Mouse (Mus musculus): ENCODE measurements around the gene Wnt9a. TPM values are rescaled to one million over a fixed set of nuclear protein-coding genes. Genes with fewer than 3 reads are reported as not detected.
A peak's percentile ranks its signal among the peaks of the same experiment; 100 is the strongest.

Gene Wnt9a
- polyA plus RNA-seq, 1 experiment from 2014 or later = 14.0 TPM

GRCm38 (mm10) chr11:59305821-59306215 is 910 bp upstream of the Wnt9a start:
- H3K27ac ChIP-seq = 0 out of 2 replicates have a peak overlapping the region, but pooled peaks have one; percentile 38
- no peaks in the 10 kb centered on the region for H3K36me3 ChIP-seq
- H3K9me3 ChIP-seq = no peaks in the 10 kb centered on the region
- peaks cover 57% of the 10 kb centered on the region for H3K27me3 ChIP-seq
- H3K4me3 ChIP-seq = peak overlapping the region; percentile 72
- ATAC-seq (ENCODE audit: insufficient number of reproducible peaks, low FRiP score, low TSS enrichment, low read depth) = no peak
- peaks cover 61% of the 10 kb centered on the region for H3K4me1 ChIP-seq
- WGBS = 6% methylated on average over 10 of the region's 10 CpGs
- H3K9ac ChIP-seq = no peak overlapping the region
- H3K4me2 ChIP-seq = peak overlapping the region; percentile 87

- no peak for ATAC-seq (ENCODE audit: insufficient number of reproducible peaks, low FRiP score, low TSS enrichment, low read depth)
- Histone ChIP-seq H3K27ac (peak overlapping the region; percentile 88), H3K4me1 (peaks cover 79% of the 10 kb centered on the region), H3K4me3 (peak overlapping the region; percentile 72), H3K36me3 (no peaks in the 10 kb centered on the region), H3K27me3 (peaks cover 48% of the 10 kb centered on the region), H3K9me3 (no peaks in the 10 kb centered on the region), H3K4me2 (peak overlapping the region; percentile 87), H3K9ac (peak overlapping the region; percentile 70)
- under 1% methylated on average over 45 of the region's 45 CpGs for WGBS
These were observed 865 bp downstream of the Wnt9a start for GRCm38 (mm10) chr11:59307422-59308163.

GRCm38 (mm10) chr11:59308164-59308542 is 1.4 kb downstream of the Wnt9a start:
- peaks cover 47% of the 10 kb centered on the region for H3K27me3 ChIP-seq
- 0 out of 2 replicates have a peak, but pooled peaks have one; percentile 25 for ATAC-seq (ENCODE audit: insufficient number of reproducible peaks, low FRiP score, low TSS enrichment, low read depth)
- WGBS = 23% methylated on average over 12 of the region's 12 CpGs
- peak overlapping the region; percentile 87 for H3K4me2 ChIP-seq
- no peaks in the 10 kb centered on the region for H3K9me3 ChIP-seq
- H3K27ac ChIP-seq = peak overlapping the region; percentile 70
- no peak overlapping the region for H3K9ac ChIP-seq
- peaks cover 82% of the 10 kb centered on the region for H3K4me1 ChIP-seq
- no peaks in the 10 kb centered on the region for H3K36me3 ChIP-seq
- H3K4me3 ChIP-seq = peak overlapping the region; percentile 72

- Histone ChIP-seq H3K9ac (no peak overlapping the region), H3K4me1 (peaks cover 82% of the 10 kb centered on the region), H3K4me3 (peak overlapping the region; percentile 72), H3K36me3 (no peaks in the 10 kb centered on the region), H3K27me3 (peaks cover 42% of the 10 kb centered on the region), H3K9me3 (no peaks in the 10 kb centered on the region), H3K27ac (peak overlapping the region; percentile 70), H3K4me2 (peak overlapping the region; percentile 87)
- 42% methylated on average over 6 of the region's 6 CpGs for WGBS
- ATAC-seq (ENCODE audit: insufficient number of reproducible peaks, low FRiP score, low TSS enrichment, low read depth) = no peak
These were observed 1.9 kb downstream of the Wnt9a start for GRCm38 (mm10) chr11:59308625-59309024.

- H3K27me3 ChIP-seq = peaks cover 36% of the 10 kb centered on the region
- no peaks in the 10 kb centered on the region for H3K36me3 ChIP-seq
- peak overlapping the region; percentile 72 for H3K4me3 ChIP-seq
- ATAC-seq (ENCODE audit: insufficient number of reproducible peaks, low FRiP score, low TSS enrichment, low read depth) = peak; percentile 42; the same call in 1 of the 2 replicates
- 16% methylated on average over 12 of the region's 12 CpGs for WGBS
- no peaks in the 10 kb centered on the region for H3K9me3 ChIP-seq
- peak overlapping the region; percentile 70 for H3K27ac ChIP-seq
- peaks cover 84% of the 10 kb centered on the region for H3K4me1 ChIP-seq
- H3K9ac ChIP-seq = no peak overlapping the region
- peak overlapping the region; percentile 87 for H3K4me2 ChIP-seq
These were observed 2.5 kb downstream of the Wnt9a start for GRCm38 (mm10) chr11:59309106-59309805.

- H3K36me3 ChIP-seq = no peaks in the 10 kb centered on the region
- no peak overlapping the region for H3K4me3 ChIP-seq
- WGBS = 64% methylated on average over 8 of the region's 8 CpGs
- peaks cover 33% of the 10 kb centered on the region for H3K27me3 ChIP-seq
- H3K4me2 ChIP-seq = peak overlapping the region; percentile 87; the same call in 1 of the 2 replicates
- ATAC-seq (ENCODE audit: insufficient number of reproducible peaks, low FRiP score, low TSS enrichment, low read depth) = no peak
- H3K27ac ChIP-seq = peak overlapping the region; percentile 70
- H3K9ac ChIP-seq = no peak overlapping the region
- H3K9me3 ChIP-seq = no peaks in the 10 kb centered on the region
- peaks cover 87% of the 10 kb centered on the region for H3K4me1 ChIP-seq
These were observed 3.2 kb downstream of the Wnt9a start for GRCm38 (mm10) chr11:59309976-59310375.

- 48% methylated on average over 6 of the region's 6 CpGs for WGBS
- Histone ChIP-seq H3K27ac (no peak overlapping the region), H3K27me3 (peaks cover 32% of the 10 kb centered on the region), H3K9ac (no peak overlapping the region), H3K4me2 (no peak overlapping the region), H3K9me3 (no peaks in the 10 kb centered on the region), H3K36me3 (no peaks in the 10 kb centered on the region), H3K4me3 (no peak overlapping the region), H3K4me1 (peaks cover 78% of the 10 kb centered on the region)
- ATAC-seq (ENCODE audit: insufficient number of reproducible peaks, low FRiP score, low TSS enrichment, low read depth) = no peak
These were observed 5.3 kb downstream of the Wnt9a start for GRCm38 (mm10) chr11:59312060-59312459.

GRCm38 (mm10) chr11:59312501-59312900 is 5.8 kb downstream of the Wnt9a start:
- H3K27ac ChIP-seq = no peak overlapping the region
- no peaks in the 10 kb centered on the region for H3K9me3 ChIP-seq
- no peak for ATAC-seq (ENCODE audit: insufficient number of reproducible peaks, low FRiP score, low TSS enrichment, low read depth)
- peaks cover 30% of the 10 kb centered on the region for H3K27me3 ChIP-seq
- H3K4me3 ChIP-seq = no peak overlapping the region
- H3K36me3 ChIP-seq = no peaks in the 10 kb centered on the region
- no peak overlapping the region for H3K4me2 ChIP-seq
- H3K9ac ChIP-seq = no peak overlapping the region
- H3K4me1 ChIP-seq = peaks cover 73% of the 10 kb centered on the region
- WGBS = 57% methylated on average over 8 of the region's 8 CpGs

- Histone ChIP-seq H3K27me3 (peaks cover 24% of the 10 kb centered on the region), H3K9ac (no peak overlapping the region), H3K4me1 (peaks cover 66% of the 10 kb centered on the region), H3K9me3 (no peaks in the 10 kb centered on the region), H3K4me3 (no peak overlapping the region), H3K27ac (no peak overlapping the region), H3K4me2 (peak overlapping the region; percentile 0; the same call in 1 of the 2 replicates), H3K36me3 (no peaks in the 10 kb centered on the region)
- 43% methylated on average over 17 of the region's 17 CpGs for WGBS
- ATAC-seq (ENCODE audit: insufficient number of reproducible peaks, low FRiP score, low TSS enrichment, low read depth) = no peak
These were observed 6.5 kb downstream of the Wnt9a start for GRCm38 (mm10) chr11:59313029-59313811.

- 0 out of 2 replicates have a peak overlapping the region, but pooled peaks have one; percentile 8 for H3K27ac ChIP-seq
- no peak overlapping the region for H3K4me3 ChIP-seq
- H3K27me3 ChIP-seq = peaks cover 22% of the 10 kb centered on the region
- WGBS = 47% methylated on average over 11 of the region's 11 CpGs
- peaks cover 59% of the 10 kb centered on the region for H3K4me1 ChIP-seq
- no peak overlapping the region for H3K4me2 ChIP-seq
- H3K9ac ChIP-seq = no peak overlapping the region
- no peaks in the 10 kb centered on the region for H3K9me3 ChIP-seq
- no peak for ATAC-seq (ENCODE audit: insufficient number of reproducible peaks, low FRiP score, low TSS enrichment, low read depth)
- no peaks in the 10 kb centered on the region for H3K36me3 ChIP-seq
These were observed 7.2 kb downstream of the Wnt9a start for GRCm38 (mm10) chr11:59313944-59314343.

- Histone ChIP-seq H3K27ac (no peak overlapping the region), H3K4me1 (peaks cover 42% of the 10 kb centered on the region), H3K9ac (no peak overlapping the region), H3K4me3 (no peak overlapping the region), H3K9me3 (no peaks in the 10 kb centered on the region), H3K36me3 (no peaks in the 10 kb centered on the region), H3K27me3 (peaks cover 19% of the 10 kb centered on the region; the same call in 1 of the 2 replicates), H3K4me2 (no peak overlapping the region)
- ATAC-seq (ENCODE audit: insufficient number of reproducible peaks, low FRiP score, low TSS enrichment, low read depth) = no peak
- WGBS = 40% methylated on average over 6 of the region's 6 CpGs
These were observed 9.8 kb downstream of the Wnt9a start for GRCm38 (mm10) chr11:59316517-59316916.

Data from limb, embryonic 15.5 days (tissue).